Mouse (Mus musculus) liver, postnatal 0 days (tissue): ENCODE data around the gene Gm6899. TPM values are rescaled to one million over a fixed set of nuclear protein-coding genes. Genes with fewer than 3 reads are reported as not detected.
A peak's percentile ranks its signal among the peaks of the same experiment; 100 is the strongest.

Source experiments
- ATAC-seq: fragments of 200-750 bp; cut with Nextera tagmentation; 2 replicates; pipeline ENCODE4 v1.8.0; 2017; ENCODE audit warnings: mild to moderate bottlenecking, moderate library complexity
- DNase-seq: peaks from one replicate; pipeline ENCODE4 v3.0.0-alpha.2; 2016
- H3K27ac ChIP-seq: fragments of 300-500 bp; sonication (generic); 2 replicates; pipeline ENCODE4 v1.5.1; 2014; ENCODE audit warnings: antibody characterized with exemption, moderate library complexity, mild to moderate bottlenecking, low read depth
- H3K27me3 ChIP-seq: fragments of 300-500 bp; sonication (generic); 2 replicates; pipeline ENCODE4 v1.6.1; 2014; ENCODE audit warnings: low read length, control low read depth, mixed read lengths; ENCODE audit not compliant: insufficient read depth
- H3K36me3 ChIP-seq: fragments of 300-500 bp; sonication (generic); replicated peaks from 2 replicates; pipeline ENCODE4 v1.6.1; 2014; ENCODE audit warnings: mild to moderate bottlenecking, control low read depth, low read length, moderate library complexity, mixed read lengths; ENCODE audit not compliant: insufficient read depth
- H3K4me1 ChIP-seq: fragments of 300-500 bp; sonication (generic); 2 replicates; pipeline ENCODE4 v1.6.1; 2014; ENCODE audit warnings: antibody characterized with exemption, mild to moderate bottlenecking, control low read depth; ENCODE audit not compliant: insufficient read depth
- H3K4me2 ChIP-seq: fragments of 300-500 bp; sonication (generic); 2 replicates; pipeline ENCODE4 v1.6.1; 2014; ENCODE audit warnings: low read depth, mild to moderate bottlenecking, low read length, moderate library complexity, mixed read lengths
- H3K4me3 ChIP-seq: fragments of 300-500 bp; sonication (generic); 2 replicates; pipeline ENCODE4 v1.5.1; 2014; ENCODE audit warnings: low read depth, low read length
- H3K9ac ChIP-seq: fragments of 300-500 bp; sonication (generic); replicated peaks from 2 replicates; pipeline ENCODE4 v1.6.1; 2014; ENCODE audit warnings: mild to moderate bottlenecking, moderate library complexity
- H3K9me3 ChIP-seq: fragments of 300-500 bp; sonication (generic); 2 replicates; pipeline ENCODE4 v1.6.1; 2016; ENCODE audit warnings: mild to moderate bottlenecking, control low read depth, low read length, mixed read lengths
- CTCF ChIP-seq: sonication (generic); IDR thresholded peaks from 2 replicates; pipeline ENCODE4 v1.5.1; 2016; ENCODE audit warnings: antibody characterized with exemption, low read depth
- EP300 ChIP-seq: IDR thresholded peaks from 2 replicates; pipeline ENCODE4 v1.6.1; 2016; ENCODE audit warnings: antibody characterized with exemption, low read depth, mild to moderate bottlenecking
- WGBS: fragments of 180-500 bp; shearing (Covaris S2); extraction: QIAGEN DNeasy Blood & Tissue Kit; methylation state at CpG from one replicate; pipeline ENCODE4 v1.1.7; 2014; ENCODE audit not compliant: insufficient replicate concordance; 5-methylcytosine and 5-hydroxymethylcytosine counted together
- polyA plus RNA-seq: library from polyadenylated mRNA; unstranded; fragments of >200 nt; fragmentation: Nextera tagmentation; extraction: Ambion mirVana; gene quantifications from 2 replicates; pipeline ENCODE4 v1.2.1, GENCODE M21; 2015

Gene Gm6899
- polyA plus RNA-seq, 1 experiment from 2014 or later = not detected

GRCm38 (mm10) chr11:26600692-26601091 is 7.7 kb downstream of the Gm6899 start:
- no peak overlapping the region for H3K9ac ChIP-seq
- H3K4me1 ChIP-seq = 0 out of 2 replicates have a peak, but pooled peaks cover 2% of the 10 kb centered on the region
- H3K9me3 ChIP-seq = no peaks in the 10 kb centered on the region
- H3K36me3 ChIP-seq = no peaks in the 10 kb centered on the region
- no peak overlapping the region for H3K4me2 ChIP-seq
- DNase-seq (no peak), ATAC-seq (no peak)
- WGBS = 44% methylated on average over 4 of the region's 4 CpGs
- H3K4me3 ChIP-seq = no peak overlapping the region
- TF ChIP-seq CTCF (no peak), EP300 (no peak)
- no peak overlapping the region for H3K27ac ChIP-seq
- H3K27me3 ChIP-seq = no peaks in the 10 kb centered on the region

- no peaks in the 10 kb centered on the region for H3K36me3 ChIP-seq
- peak; percentile 47; the same call in 1 of the 2 replicates for ATAC-seq
- DNase-seq = no peak
- no peak overlapping the region for H3K4me2 ChIP-seq
- H3K9ac ChIP-seq = no peak overlapping the region
- H3K27me3 ChIP-seq = no peaks in the 10 kb centered on the region
- TF ChIP-seq EP300 (no peak), CTCF (no peak)
- no peak overlapping the region for H3K27ac ChIP-seq
- 52% methylated on average over 2 of the region's 2 CpGs for WGBS
- no peaks in the 10 kb centered on the region for H3K9me3 ChIP-seq
- H3K4me1 ChIP-seq = 0 out of 2 replicates have a peak, but pooled peaks cover 2% of the 10 kb centered on the region
- H3K4me3 ChIP-seq = no peak overlapping the region
These were observed 8.6 kb downstream of the Gm6899 start for GRCm38 (mm10) chr11:26601571-26602175.

GRCm38 (mm10) chr11:26604061-26604655 is 11.1 kb downstream of the Gm6899 start:
- ATAC-seq (peak; percentile 41), DNase-seq (no peak)
- no peaks in the 10 kb centered on the region for H3K9me3 ChIP-seq
- H3K27me3 ChIP-seq = no peaks in the 10 kb centered on the region
- TF ChIP-seq EP300 = no peak
- TF ChIP-seq CTCF = no peak
- WGBS = 54% methylated on average over 1 of the region's 1 CpGs
- no peak overlapping the region for H3K27ac ChIP-seq
- H3K9ac ChIP-seq = no peak overlapping the region
- H3K4me3 ChIP-seq = no peak overlapping the region
- H3K4me2 ChIP-seq = no peak overlapping the region
- H3K4me1 ChIP-seq = no peaks in the 10 kb centered on the region
- no peaks in the 10 kb centered on the region for H3K36me3 ChIP-seq

- H3K27me3 ChIP-seq = no peaks in the 10 kb centered on the region
- H3K4me3 ChIP-seq = no peak overlapping the region
- H3K9ac ChIP-seq = no peak overlapping the region
- no peaks in the 10 kb centered on the region for H3K36me3 ChIP-seq
- H3K4me1 ChIP-seq = no peaks in the 10 kb centered on the region
- ATAC-seq (no peak), DNase-seq (no peak)
- no peak overlapping the region for H3K27ac ChIP-seq
- no peak overlapping the region for H3K4me2 ChIP-seq
- H3K9me3 ChIP-seq = no peaks in the 10 kb centered on the region
- 70% methylated on average over 10 of the region's 10 CpGs for WGBS
- TF ChIP-seq CTCF = no peak
- no peak for TF ChIP-seq EP300
These were observed 15.8 kb downstream of the Gm6899 start for GRCm38 (mm10) chr11:26608795-26609194.

- no peak overlapping the region for H3K4me3 ChIP-seq
- ATAC-seq = no peak
- WGBS = 76% methylated on average over 2 of the region's 2 CpGs
- no peak overlapping the region for H3K4me2 ChIP-seq
- TF ChIP-seq CTCF (no peak), EP300 (no peak)
- H3K36me3 ChIP-seq = no peaks in the 10 kb centered on the region
- H3K27ac ChIP-seq = no peak overlapping the region
- H3K4me1 ChIP-seq = no peaks in the 10 kb centered on the region
- no peak overlapping the region for H3K9ac ChIP-seq
- DNase-seq = no peak
- no peaks in the 10 kb centered on the region for H3K9me3 ChIP-seq
- H3K27me3 ChIP-seq = no peaks in the 10 kb centered on the region
These were observed 25.6 kb downstream of the Gm6899 start for GRCm38 (mm10) chr11:26618475-26619223.

- no peak overlapping the region for H3K9ac ChIP-seq
- H3K4me3 ChIP-seq = no peak overlapping the region
- WGBS = 74% methylated on average over 5 of the region's 5 CpGs
- H3K4me2 ChIP-seq = no peak overlapping the region
- ATAC-seq (no peak), DNase-seq (no peak)
- H3K27ac ChIP-seq = no peak overlapping the region
- TF ChIP-seq EP300 = no peak
- H3K27me3 ChIP-seq = no peaks in the 10 kb centered on the region
- no peaks in the 10 kb centered on the region for H3K36me3 ChIP-seq
- no peaks in the 10 kb centered on the region for H3K4me1 ChIP-seq
- H3K9me3 ChIP-seq = no peaks in the 10 kb centered on the region
These were observed 29.7 kb downstream of the Gm6899 start for GRCm38 (mm10) chr11:26622727-26623126.
